Mouse (Mus musculus) kidney, adult 10 weeks (tissue): ENCODE data around the gene Chka. TPM values are rescaled to one million over a fixed set of nuclear protein-coding genes. Genes with fewer than 3 reads are reported as not detected.

ENCODE experiments used
- polyA plus RNA-seq: library from polyadenylated mRNA; stranded (reverse); fragments of 350-450 nt; fragmentation: Illumina TruSeq; extraction: RNeasy Lipid Tissue Mini Kit (QIAGEN cat#74804); gene quantifications from one replicate; pipeline ENCODE4 v1.2.3, GENCODE M21; 2014; ENCODE audit warnings: low read depth, low replicate concordance

Chka gene
- 78.9 TPM for polyA plus RNA-seq

DNA sequence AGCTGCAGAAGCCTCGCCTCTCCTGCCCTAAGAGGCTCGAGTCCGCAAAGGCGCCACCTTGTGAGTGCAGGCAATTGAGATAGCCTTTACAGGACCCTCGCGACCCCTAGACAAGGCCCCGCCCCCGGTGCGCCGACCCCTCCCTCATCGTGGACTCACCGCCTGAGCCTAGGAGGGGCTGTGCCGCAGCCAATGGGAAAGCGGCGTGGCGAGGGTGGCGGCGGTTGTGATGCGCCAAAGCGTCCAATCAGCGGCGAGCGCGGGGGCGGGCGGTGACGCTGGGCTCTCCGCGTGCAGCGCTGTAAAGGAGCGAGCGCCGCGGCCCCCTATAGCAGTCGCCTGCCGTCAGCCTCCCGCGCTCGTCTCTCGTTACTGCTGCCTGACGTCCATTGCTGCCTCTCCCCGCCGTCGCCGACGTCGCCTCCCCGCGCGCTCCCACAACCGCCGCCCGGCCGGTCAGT is at the start of gene Chka:
Chka (plus strand) TSS at position 272 of the 461 bp plus-strand sequence.

DNA sequence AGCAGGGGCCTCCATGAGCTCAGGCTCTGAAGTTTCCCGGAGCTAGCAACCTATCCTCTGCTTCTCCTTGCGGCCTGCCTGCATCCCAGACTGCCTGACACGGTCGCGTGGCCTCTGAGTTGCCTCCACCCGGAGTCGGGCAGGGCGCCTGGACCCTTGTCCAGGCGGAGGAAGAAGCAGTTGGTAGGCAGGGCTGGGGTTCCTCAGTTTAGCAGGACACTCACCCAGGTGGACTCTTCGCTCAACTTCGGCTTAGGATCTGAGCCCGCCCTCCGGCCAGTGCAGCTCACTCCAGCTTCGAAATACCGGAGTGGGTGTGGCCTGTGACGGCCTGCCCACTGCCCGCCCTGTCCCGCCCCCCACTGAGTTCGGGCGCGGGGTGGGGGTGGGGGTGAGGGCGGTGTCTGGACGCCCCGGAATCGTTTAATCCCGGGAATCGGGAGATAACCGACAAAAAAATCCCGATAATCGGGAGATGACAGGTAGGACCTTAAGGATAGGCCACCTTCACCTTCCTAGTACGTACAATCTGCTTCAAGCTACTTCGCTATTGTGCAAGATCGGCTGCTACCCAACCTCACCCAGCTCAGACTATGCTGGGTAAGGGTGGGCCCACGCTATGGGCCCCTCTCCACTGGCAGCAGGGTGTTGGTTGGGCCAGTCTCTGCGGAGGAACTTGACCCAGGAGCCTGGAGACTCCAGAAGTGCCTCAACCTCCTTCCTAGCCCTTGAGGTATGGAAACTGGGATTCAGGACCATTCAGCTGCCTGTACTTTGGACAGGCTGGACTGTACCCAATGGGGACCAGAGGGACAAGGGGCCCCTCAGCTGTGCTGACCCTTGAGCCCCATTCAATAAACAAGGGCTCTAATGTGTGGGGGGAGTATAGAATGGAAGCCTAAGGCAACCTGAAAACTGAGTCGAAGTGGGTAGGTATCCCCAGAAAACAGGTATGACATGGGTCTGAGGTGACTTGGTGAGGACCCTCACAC is 55.5 kb downstream of the Chka start, which contains the start of gene Tcirg1:
Tcirg1 (minus strand) TSS at position 339 of the 992 bp plus-strand sequence.

DNA sequence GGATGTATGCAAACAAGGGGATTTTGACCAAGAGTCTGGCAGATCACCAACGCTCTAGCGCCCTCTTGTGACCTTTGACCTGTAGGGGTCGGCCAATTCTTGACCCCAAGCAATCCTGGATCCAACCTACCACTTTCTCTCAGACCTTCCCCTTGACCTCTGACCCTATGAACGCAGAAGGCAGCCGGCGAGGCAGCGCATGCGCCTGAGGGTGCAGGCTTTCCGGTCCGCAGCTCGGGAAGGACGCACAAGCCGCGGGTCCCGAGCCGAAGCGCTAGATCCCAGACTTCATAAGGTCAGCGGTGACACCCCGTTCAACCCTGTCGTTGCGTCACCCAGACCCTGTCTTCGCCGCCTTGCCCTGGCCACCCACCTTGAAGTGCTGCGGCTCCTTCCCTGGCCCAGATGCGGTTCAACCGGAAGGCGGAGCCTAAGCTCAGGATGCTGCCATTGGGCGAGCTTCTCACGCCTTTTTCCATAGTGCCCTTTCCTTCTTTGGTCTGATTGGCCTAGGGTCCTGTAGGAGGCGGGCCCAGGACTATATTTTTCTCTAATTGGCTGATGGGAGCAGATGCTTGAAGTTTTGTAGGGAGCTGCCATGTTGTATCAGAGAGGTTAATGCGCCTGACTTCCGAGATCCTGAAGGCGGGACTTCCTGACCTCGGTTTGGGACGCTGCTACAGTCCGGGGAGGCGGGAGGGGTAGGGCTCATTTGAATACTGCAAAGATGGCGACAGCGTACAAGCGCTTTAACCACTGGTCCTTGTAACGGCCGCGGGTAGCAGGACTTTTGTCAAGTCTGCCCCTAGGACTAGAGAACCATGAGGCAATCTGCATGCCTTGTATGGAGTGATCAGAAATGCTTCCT is 61.0 kb downstream of the Chka start, which contains the start of gene Ndufs8:
Ndufs8 (minus strand) TSS at position 438 of the 868 bp plus-strand sequence.

DNA sequence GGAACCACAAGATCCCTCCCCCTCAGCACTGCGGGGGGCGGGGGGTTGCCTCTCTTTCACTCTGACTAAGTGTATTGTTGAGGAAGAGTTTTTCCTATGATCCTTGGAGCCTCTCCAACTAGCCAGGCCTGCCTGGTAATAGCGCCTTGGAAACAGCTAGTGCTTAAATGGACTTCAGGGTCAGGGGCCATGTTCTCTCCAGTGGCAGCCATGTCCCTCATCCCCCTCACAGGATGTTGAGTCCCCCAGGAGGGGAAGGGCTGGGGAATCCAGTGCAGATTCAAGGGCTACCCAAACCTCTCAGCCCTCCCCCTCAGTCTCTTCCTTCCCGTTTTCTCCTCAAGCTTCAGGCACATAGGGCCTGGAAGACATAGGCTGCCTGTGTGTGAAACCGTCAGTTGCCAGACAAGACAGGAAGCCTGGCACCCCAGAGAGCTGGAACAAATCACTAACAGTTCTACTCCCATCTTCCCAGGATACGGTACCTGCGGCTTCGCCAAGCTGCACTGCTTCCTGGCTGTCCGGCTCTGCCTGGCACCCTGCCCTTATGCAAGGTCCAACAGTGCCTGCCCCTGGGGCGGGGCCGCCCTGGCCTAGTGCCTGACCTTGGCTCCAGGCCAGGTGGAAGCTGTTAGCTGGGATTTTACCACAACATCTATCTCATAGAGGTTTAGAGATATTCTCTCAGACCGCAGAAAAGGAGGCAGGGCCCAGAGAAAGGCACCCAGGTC is 77.8 kb downstream of the Chka start, which contains the start of gene Aldh3b1:
Aldh3b1 (minus strand) TSS at position 598 of the 731 bp plus-strand sequence.

DNA sequence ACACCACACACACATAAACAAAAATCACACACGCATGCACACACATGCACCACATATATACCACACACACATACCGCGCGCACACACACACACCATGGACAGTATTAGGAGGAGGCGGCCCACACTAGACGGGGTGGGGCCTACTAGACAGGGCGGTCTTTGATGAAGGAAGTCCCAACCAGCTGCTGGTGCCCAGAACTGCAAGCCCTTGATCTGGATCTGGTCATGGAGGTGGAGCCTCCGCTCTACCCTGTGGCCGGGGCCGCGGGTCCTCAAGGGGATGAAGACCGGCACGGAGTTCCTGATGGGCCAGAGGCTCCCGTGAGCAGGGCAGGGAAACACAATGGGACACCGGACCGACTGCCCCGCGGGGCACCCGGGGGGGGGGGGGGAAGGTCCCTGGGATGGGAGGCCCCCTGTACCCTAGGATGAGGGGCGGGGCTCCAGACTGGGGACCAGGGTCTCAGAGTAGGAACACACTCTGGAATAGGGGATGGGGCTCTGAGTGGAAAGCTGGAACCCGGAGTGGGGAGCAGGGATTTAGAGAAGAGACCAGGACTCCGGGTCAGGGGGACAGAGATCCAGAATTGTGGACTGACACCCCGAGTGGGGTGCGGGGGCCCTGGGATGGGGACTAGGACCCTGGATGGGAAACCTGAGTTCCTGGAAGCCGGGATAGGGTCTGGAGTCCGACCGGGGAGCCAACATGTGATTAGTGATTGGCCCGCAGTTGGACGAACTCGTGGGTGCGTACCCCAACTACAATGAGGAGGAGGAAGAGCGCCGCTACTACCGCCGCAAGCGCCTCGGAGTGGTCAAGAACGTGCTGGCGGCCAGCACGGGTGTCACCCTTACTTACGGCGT is 83.7 kb downstream of the Chka start, which contains the start of gene Unc93b1:
Unc93b1 (plus strand) TSS at position 155 of the 864 bp plus-strand sequence.

Other genes starting within 250 kb of the Chka start
- 0.36 TPM for gene Lrp5, start 165.2 kb upstream of the Chka start, polyA plus RNA-seq
- gene 1810055G02Rik, start 143.5 kb upstream of the Chka start, polyA plus RNA-seq = 0.97 TPM
- 117 TPM for gene Kmt5b, start 84.4 kb upstream of the Chka start, polyA plus RNA-seq
- gene Tcirg1, start 55.4 kb downstream of the Chka start, polyA plus RNA-seq = not detected
- gene Ndufs8, start 61.0 kb downstream of the Chka start, polyA plus RNA-seq = 4.6 TPM
- 0.53 TPM for gene Aldh3b1, start 78.0 kb downstream of the Chka start, polyA plus RNA-seq
- not detected for gene Unc93b1, start 83.4 kb downstream of the Chka start, polyA plus RNA-seq
- gene Aldh3b3, start 106.9 kb downstream of the Chka start, polyA plus RNA-seq = 0.36 TPM
- not detected for gene Aldh3b2, start 120.6 kb downstream of the Chka start, polyA plus RNA-seq
- gene Acy3, start 134.8 kb downstream of the Chka start, polyA plus RNA-seq = 47.4 TPM
- gene Tbx10, start 141.0 kb downstream of the Chka start, polyA plus RNA-seq = not detected
- 0.65 TPM for gene Nudt8, start 148.8 kb downstream of the Chka start, polyA plus RNA-seq
- gene Gm49405, start 148.9 kb downstream of the Chka start, polyA plus RNA-seq = not detected
- not detected for gene Doc2g, start 151.5 kb downstream of the Chka start, polyA plus RNA-seq
- gene Ndufv1, start 161.0 kb downstream of the Chka start, polyA plus RNA-seq = 9.9 TPM
- gene Gstp1, start 186.2 kb downstream of the Chka start, polyA plus RNA-seq = 14.6 TPM
- 10.1 TPM for gene Gstp2, start 194.2 kb downstream of the Chka start, polyA plus RNA-seq
- gene Gstp3, start 207.8 kb downstream of the Chka start, polyA plus RNA-seq = not detected
- not detected for gene Cabp2, start 229.8 kb downstream of the Chka start, polyA plus RNA-seq
- gene Cdk2ap2, start 245.4 kb downstream of the Chka start, polyA plus RNA-seq = 0.73 TPM
- gene Pitpnm1, start 248.2 kb downstream of the Chka start, polyA plus RNA-seq = 0.20 TPM